Mouse (Mus musculus): Measurements from ENCODE around the gene Snx12. TPM values are rescaled to one million over a fixed set of nuclear protein-coding genes. Genes with fewer than 3 reads are reported as not detected.
"Not testable (repeated sequence)": the region's sequence is repeated elsewhere in the genome, so short reads cannot be mapped to it uniquely, and the experiment has no call there.

Gene Snx12
- polyA plus RNA-seq, 1 experiment, result 46.3 TPM

DNA sequence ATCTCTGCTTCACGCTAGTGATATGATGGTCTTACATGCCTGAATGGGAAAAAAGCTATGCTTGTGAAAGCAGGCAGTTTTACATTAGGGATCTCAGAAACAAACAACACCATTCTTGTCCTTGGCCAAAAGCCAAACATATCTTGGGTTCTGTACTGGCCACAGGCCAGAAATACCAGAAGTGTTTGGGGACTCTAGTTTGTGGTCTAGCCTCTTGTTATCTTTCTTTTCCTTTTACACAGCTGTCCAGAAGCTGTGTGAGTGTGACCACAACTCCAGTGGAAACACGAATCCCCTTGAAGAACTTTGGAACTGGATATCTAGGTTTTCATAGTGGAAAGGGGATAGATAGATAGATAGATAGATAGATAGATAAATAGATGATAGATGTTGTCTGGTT is 95.4 kb downstream of the Snx12 start:
- Histone ChIP-seq H3K79me2 (ENCODE audit: control insufficient read depth, insufficient read depth) (no peaks in the 10 kb centered on the region), H3K27me3 (ENCODE audit: control insufficient read depth, insufficient read depth, insufficient read length) (no peaks in the 10 kb centered on the region), H3K4me2 (ENCODE audit: low read depth) (peak overlapping the region; percentile 71), H3K4me3 (no peak overlapping the region), H3ac (ENCODE audit: control insufficient read depth, insufficient read length) (no peak overlapping the region), H3K36me3 (ENCODE audit: control insufficient read depth, insufficient read depth) (no peaks in the 10 kb centered on the region)
- TF ChIP-seq USF1 (IDR thresholded peaks at IDR 0.05; ENCODE audit: low read depth), result no peak
- TF ChIP-seq MYOG (IDR thresholded peaks at IDR 0.05; ENCODE audit: control insufficient read depth in 1 of 3, insufficient read depth in 1 of 3, insufficient read length in 2 of 3, low read depth in 2 of 3), result no peak
- no peak for TF ChIP-seq MAX (IDR thresholded peaks at IDR 0.05; ENCODE audit: low read depth)
- no peak for TF ChIP-seq CEBPB (IDR thresholded peaks at IDR 0.05; ENCODE audit: insufficient read depth, poor library complexity, severe bottlenecking)
- TF ChIP-seq E2F4 (IDR thresholded peaks at IDR 0.05; ENCODE audit: insufficient read depth), result no peak
- TF ChIP-seq SRF (IDR thresholded peaks at IDR 0.05; ENCODE audit: control insufficient read depth, insufficient read length, low read depth), result no peak
- no peak for TF ChIP-seq REST (IDR thresholded peaks at IDR 0.05; ENCODE audit: insufficient read depth, insufficient read length)
- no peak for TF ChIP-seq MYOD1 (IDR thresholded peaks at IDR 0.05; ENCODE audit: control insufficient read depth in 1 of 3, insufficient read length in 2 of 3, low read depth in 2 of 3)
- TF ChIP-seq POLR2AphosphoS2 (IDR thresholded peaks at IDR 0.05; ENCODE audit: insufficient read length, low read depth), result no peak
- TF ChIP-seq TCF3 (IDR thresholded peaks at IDR 0.05; ENCODE audit: insufficient read length, low read depth), result no peak
- TF ChIP-seq POLR2A (IDR thresholded peaks at IDR 0.05; ENCODE audit: insufficient read length, low read depth), result no peak
- no peak for TF ChIP-seq TCF12 (IDR thresholded peaks at IDR 0.05; ENCODE audit: insufficient read depth, poor library complexity, severe bottlenecking)

DNA sequence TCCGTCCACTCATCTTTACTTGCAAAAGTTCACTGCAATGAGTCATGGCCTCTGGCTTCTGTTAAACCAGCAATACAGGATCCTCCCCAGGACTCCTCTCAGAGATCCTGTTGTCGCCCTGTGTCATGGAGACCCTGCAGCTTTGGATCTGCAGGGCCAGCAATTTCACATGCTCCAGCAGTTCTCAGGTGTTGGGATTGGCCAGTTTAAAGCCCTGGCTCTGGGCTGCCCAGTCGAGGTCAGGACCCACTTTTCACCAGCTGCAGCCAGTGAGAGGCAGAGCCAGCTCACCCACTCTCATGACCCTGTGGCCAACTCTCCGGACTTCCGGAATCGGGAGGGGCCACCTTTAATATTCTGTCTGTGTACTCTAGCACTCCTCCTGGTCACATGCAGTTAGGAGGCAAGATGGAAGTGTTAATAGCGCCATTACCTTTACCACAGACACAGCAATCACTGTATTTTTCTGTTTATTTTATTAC is 95.8 kb downstream of the Snx12 start:
- no peak overlapping the region for H3ac ChIP-seq (ENCODE audit: control insufficient read depth, insufficient read length)
- no peak for TF ChIP-seq E2F4 (IDR thresholded peaks at IDR 0.05; ENCODE audit: insufficient read depth)
- peak; percentile 27 for TF ChIP-seq USF1 (IDR thresholded peaks at IDR 0.05; ENCODE audit: low read depth)
- no peaks in the 10 kb centered on the region for H3K79me2 ChIP-seq (ENCODE audit: control insufficient read depth, insufficient read depth)
- peak overlapping the region; percentile 71 for H3K4me2 ChIP-seq (ENCODE audit: low read depth)
- H3K27me3 ChIP-seq (ENCODE audit: control insufficient read depth, insufficient read depth, insufficient read length), result no peaks in the 10 kb centered on the region
- no peaks in the 10 kb centered on the region for H3K36me3 ChIP-seq (ENCODE audit: control insufficient read depth, insufficient read depth)
- no peak overlapping the region for H3K4me3 ChIP-seq

DNA sequence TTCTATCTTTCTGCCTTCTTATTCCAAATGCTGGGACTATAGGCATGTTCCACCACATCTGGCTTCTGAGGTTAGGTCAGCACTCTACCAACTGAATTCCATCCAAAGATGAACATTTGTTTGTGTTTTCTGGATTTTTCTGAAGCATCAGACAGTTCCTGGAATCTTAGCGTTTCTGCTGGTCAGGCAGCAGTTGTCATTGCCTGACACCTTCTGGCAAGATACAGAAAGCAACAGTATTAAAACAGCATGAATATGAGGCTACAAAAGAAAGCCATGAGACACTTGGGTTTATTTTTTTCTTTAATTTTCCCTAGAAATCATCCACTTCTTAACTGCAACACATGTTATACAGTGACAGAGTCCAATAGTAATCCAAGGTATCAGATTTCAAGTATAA is 101.8 kb downstream of the Snx12 start:
- Histone ChIP-seq H3K79me2 (ENCODE audit: control insufficient read depth, insufficient read depth) (no peaks in the 10 kb centered on the region), H3K4me2 (ENCODE audit: low read depth) (no peak overlapping the region), H3ac (ENCODE audit: control insufficient read depth, insufficient read length) (no peak overlapping the region), H3K36me3 (ENCODE audit: control insufficient read depth, insufficient read depth) (no peaks in the 10 kb centered on the region), H3K4me3 (no peak overlapping the region), H3K27me3 (ENCODE audit: control insufficient read depth, insufficient read depth, insufficient read length) (no peaks in the 10 kb centered on the region)
- TF ChIP-seq REST (IDR thresholded peaks at IDR 0.05; ENCODE audit: insufficient read depth, insufficient read length) (no peak), CEBPB (IDR thresholded peaks at IDR 0.05; ENCODE audit: insufficient read depth, poor library complexity, severe bottlenecking) (no peak), POLR2A (IDR thresholded peaks at IDR 0.05; ENCODE audit: insufficient read length, low read depth) (no peak), TCF12 (IDR thresholded peaks at IDR 0.05; ENCODE audit: insufficient read depth, poor library complexity, severe bottlenecking) (no peak), SRF (IDR thresholded peaks at IDR 0.05; ENCODE audit: control insufficient read depth, insufficient read length, low read depth) (no peak), MAX (IDR thresholded peaks at IDR 0.05; ENCODE audit: low read depth) (no peak), USF1 (IDR thresholded peaks at IDR 0.05; ENCODE audit: low read depth) (no peak), POLR2AphosphoS2 (IDR thresholded peaks at IDR 0.05; ENCODE audit: insufficient read length, low read depth) (no peak), MYOD1 (IDR thresholded peaks at IDR 0.05; ENCODE audit: control insufficient read depth in 1 of 3, insufficient read length in 2 of 3, low read depth in 2 of 3) (no peak), MYOG (IDR thresholded peaks at IDR 0.05; ENCODE audit: control insufficient read depth in 1 of 3, insufficient read depth in 1 of 3, insufficient read length in 2 of 3, low read depth in 2 of 3) (no peak), E2F4 (IDR thresholded peaks at IDR 0.05; ENCODE audit: insufficient read depth) (no peak), TCF3 (IDR thresholded peaks at IDR 0.05; ENCODE audit: insufficient read length, low read depth) (no peak)

DNA sequence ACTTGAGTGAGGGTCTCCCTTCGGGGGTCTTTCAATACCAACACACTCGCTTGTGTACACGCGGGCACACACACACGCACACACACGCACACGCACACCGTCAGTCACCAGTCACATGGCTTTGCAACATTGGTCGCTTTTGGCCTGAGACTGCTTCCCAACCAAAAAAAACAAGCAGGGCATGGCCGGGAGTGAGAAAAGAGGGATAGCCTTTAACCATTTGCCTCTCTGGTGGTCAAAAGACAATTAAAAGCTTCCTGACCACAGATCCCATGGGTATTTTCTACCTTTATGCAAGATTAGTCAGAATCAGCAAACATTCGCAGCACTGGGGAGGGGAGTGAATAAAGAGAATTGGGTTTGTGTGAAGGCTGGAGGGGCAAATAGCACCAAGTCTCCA is 136.4 kb downstream of the Snx12 start, which contains the start of gene Slc7a3:
TSS of gene Slc7a3 (minus strand) at position 101 of the 400 bp plus-strand sequence.
- H3ac ChIP-seq (ENCODE audit: control insufficient read depth, insufficient read length), result no peak within 1 kb of the TSS
- no peaks in the 10 kb centered on the region for H3K36me3 ChIP-seq (ENCODE audit: control insufficient read depth, insufficient read depth)
- no peaks in the 10 kb centered on the region for H3K27me3 ChIP-seq (ENCODE audit: control insufficient read depth, insufficient read depth, insufficient read length)
- no peak for TF ChIP-seq TCF12 (IDR thresholded peaks at IDR 0.05; ENCODE audit: insufficient read depth, poor library complexity, severe bottlenecking)
- no peak for TF ChIP-seq CEBPB (IDR thresholded peaks at IDR 0.05; ENCODE audit: insufficient read depth, poor library complexity, severe bottlenecking)
- TF ChIP-seq POLR2A (IDR thresholded peaks at IDR 0.05; ENCODE audit: insufficient read length, low read depth), result no peak
- TF ChIP-seq TCF3 (IDR thresholded peaks at IDR 0.05; ENCODE audit: insufficient read length, low read depth), result no peak
- no peaks in the 10 kb centered on the region for H3K79me2 ChIP-seq (ENCODE audit: control insufficient read depth, insufficient read depth)
- no peak within 1 kb of the TSS for H3K4me2 ChIP-seq (ENCODE audit: low read depth)
- peak within 1 kb of the TSS; percentile 17 for H3K4me3 ChIP-seq

GRCm38 (mm10) chrX:101085211-101085610 is 137.2 kb downstream of the Snx12 start:
- not testable (repeated sequence) for H3K36me3 ChIP-seq (ENCODE audit: control insufficient read depth, insufficient read depth); H3ac ChIP-seq (ENCODE audit: control insufficient read depth, insufficient read length); H3K4me2 ChIP-seq (ENCODE audit: low read depth); H3K79me2 ChIP-seq (ENCODE audit: control insufficient read depth, insufficient read depth); H3K27me3 ChIP-seq (ENCODE audit: control insufficient read depth, insufficient read depth, insufficient read length)
- H3K4me3 ChIP-seq, result peak overlapping the region; percentile 17
